Mouse (Mus musculus) brain, embryonic 18.5 days (tissue): ENCODE results near the gene Baiap2.

ENCODE experiments used
- DNase-seq: peaks from one replicate; pipeline ENCODE4 v3.0.0-alpha.2; 2012; ENCODE audit warnings: low read depth, low spot score

The Baiap2 gene

GRCm38 (mm10) chr11:119942727-119943427 is at the start of gene Baiap2:
Gene Baiap2 (plus strand): TSS chr11:119942763.
- DNase-seq = peak; percentile 98

- peak; percentile 32 for DNase-seq
Measured at GRCm38 (mm10) chr11:119893667-119894236, 48.8 kb upstream of the Baiap2 start.

DNA sequence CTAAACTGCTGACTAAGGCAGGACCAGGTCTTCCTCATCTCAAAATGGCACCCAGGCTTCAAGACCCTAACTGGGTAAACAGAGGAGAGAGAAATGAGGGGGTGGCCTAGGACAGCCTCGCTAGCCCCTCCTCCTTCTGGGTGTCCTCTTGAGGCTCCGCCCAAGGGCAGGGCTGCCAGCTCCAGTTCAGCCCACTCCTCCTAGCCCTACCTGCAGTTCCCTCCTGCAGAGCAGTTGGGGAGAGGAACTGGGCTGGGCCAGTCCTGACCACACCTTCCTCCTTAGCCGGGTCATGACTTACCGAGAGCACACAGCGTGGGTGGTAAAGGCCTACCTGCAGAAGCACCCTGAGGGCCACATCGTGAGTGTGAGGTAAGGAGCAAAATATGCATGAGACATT is 47.9 kb upstream of the Baiap2 start:
- no peak for DNase-seq

GRCm38 (mm10) chr11:119897041-119897440 is 45.5 kb upstream of the Baiap2 start:
- DNase-seq = no peak

DNA sequence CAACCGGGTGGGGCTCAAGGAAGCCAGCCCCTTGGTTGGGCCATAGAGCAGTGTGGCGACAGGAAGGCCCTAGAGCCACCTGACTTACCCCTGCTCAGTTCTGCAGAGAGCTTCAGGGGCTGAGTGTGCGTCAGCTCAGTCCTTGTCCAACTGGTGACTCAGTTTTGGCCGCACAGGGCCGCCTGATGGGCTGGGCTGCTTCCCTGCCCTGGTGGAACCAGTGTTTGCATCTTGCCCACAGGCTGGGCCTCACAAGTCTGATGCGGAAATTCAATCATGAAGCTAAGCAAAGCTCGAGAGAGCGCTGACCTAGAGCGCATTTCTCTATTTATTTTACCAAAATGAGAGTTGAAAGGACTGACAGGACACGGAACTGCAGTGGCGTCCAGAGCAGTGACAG is 43.6 kb upstream of the Baiap2 start:
- no peak for DNase-seq

GRCm38 (mm10) chr11:119901174-119901573 is 41.4 kb upstream of the Baiap2 start:
- no peak for DNase-seq

- DNase-seq = no peak
Measured at GRCm38 (mm10) chr11:119902891-119903290, 39.7 kb upstream of the Baiap2 start.

DNA sequence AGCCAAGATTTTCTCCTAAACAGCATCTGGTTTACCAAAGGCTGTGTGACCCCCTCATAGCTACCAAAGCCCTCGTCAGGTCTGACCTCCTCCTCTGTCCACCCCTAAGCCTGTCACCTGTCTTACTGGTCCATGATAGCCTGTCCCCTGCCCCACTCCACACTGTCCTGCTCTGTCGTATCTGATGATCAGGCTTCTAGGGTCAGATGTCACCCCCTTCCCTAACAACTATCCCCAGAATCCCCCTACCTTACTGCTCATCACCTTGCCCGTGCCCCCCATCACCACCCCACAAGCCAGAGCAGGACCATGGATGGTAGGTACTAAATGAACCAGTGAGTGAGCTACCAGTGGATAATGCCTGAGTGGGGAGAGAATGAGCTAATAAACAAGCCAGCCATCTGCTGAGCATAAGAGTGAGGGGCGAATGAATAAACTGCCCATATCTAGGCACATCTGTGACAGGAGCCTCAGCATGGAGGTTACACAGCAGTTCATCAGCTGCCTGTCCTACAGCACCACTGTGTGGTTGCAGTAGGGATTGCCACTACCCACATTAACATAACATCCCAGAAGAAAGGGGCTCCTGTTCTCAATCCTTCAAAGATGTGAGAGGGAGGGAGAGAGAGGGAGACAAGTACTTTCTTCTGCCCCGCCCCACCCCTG is 37.8 kb upstream of the Baiap2 start:
- DNase-seq = peak; percentile 54

DNA sequence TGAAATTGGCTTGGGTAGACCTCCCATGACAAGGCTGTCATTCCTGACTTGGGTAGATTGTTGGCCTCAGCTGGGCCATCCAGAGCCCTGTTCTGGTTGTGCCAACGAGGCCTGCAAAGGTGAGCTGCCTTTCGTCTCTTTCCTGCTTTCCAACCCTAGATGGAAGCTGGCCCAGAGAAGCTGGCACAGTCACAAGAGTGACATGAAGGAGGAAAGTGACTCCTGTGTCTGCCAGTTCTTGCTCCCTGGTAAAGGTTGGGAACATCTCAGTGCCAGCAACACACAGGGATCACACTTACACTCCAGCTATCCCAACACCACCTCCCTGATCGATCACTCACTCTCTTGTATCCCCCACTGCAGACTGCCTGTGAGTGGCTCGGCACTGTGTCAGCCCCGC is 36.8 kb upstream of the Baiap2 start:
- no peak for DNase-seq

DNA sequence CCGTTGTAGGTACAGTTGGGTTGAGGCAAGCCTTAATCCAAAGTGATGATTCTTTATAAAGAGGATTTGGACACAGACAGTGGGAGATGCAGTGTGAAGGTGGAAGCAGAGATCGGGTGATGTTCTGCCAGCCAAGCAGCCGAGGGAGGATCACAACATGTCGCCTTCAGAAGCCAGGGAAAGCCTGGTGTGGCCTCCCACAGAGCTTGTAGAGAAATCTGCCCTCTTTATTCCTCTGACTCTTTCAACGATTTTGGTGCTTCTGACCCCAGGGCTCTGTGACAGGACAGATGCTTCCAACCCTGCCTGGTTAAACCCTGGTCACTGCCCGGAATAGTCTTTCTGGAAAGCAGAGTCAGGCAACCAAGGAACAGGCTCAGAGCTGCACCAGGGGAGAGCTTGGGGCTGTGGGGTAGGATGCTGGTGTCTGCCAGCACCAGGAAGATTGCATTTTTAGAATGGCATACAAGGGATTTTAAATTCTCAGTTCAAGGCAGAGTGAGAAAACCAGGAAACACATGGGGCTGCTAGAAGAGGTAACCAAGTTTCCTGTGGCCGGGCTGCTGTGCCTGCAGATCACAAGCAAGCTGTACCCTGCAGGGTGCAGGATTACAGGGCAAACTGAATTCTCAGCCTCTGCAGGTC is 35.4 kb upstream of the Baiap2 start:
- DNase-seq = no peak

DNA sequence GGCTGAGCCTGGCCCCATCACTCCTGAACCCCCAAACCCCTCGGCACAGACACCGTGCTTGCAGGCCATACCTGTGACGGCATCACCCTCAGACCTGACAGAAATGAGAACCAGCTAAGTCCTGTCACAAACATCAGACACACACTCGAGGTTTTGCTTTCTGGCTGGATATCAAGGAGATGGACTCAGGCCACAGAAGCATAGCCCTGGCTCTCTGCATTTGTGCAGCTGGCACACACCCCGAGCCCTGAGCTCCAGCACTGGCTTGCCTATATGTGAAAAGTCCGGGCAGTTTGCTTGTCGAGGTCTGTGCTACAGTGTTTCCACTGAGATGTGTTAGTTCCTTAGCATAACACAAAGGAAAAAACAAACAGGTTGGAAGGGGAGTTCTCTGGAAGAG is 34.9 kb upstream of the Baiap2 start:
- DNase-seq = no peak

- DNase-seq = no peak
Measured at GRCm38 (mm10) chr11:119909436-119909835, 33.1 kb upstream of the Baiap2 start.

GRCm38 (mm10) chr11:119912845-119913244 is 29.7 kb upstream of the Baiap2 start:
- DNase-seq = no peak

DNA sequence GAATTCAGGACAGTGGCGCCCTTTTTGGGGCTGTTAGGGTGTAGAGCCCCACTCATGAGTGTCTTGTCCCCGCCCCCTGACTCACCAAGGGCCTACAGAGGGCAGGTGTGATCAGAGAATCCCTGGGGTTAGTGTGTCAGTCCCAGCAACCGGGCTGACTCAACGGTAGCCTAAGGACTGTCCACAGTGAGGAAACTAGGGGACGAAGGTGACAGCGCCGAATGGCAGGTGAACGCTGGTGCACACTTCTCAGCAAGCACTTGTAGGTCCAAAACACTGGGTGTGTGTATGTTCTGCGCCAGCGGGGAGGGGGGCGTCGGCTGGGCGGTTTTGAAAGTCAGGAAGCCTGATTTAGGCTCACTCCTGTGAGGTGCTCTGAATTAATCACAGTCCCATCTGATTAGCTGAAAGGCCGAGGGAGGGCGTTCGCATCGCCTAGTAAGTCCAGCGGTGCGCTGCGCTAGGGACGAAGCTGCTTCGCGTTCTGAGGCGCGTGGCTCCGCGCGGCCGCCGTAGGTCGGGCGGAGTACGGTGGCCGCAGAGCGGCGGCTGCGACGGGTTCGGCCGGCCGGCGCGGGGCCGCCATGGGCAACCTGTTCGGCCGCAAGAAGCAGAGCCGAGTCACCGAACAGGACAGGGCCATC is 29.1 kb upstream of the Baiap2 start, which contains the start of gene Chmp6:
Gene Chmp6, plus strand, starts transcription at position 151 of the 644 bp plus-strand sequence.
- peak; percentile 54 for DNase-seq

DNA sequence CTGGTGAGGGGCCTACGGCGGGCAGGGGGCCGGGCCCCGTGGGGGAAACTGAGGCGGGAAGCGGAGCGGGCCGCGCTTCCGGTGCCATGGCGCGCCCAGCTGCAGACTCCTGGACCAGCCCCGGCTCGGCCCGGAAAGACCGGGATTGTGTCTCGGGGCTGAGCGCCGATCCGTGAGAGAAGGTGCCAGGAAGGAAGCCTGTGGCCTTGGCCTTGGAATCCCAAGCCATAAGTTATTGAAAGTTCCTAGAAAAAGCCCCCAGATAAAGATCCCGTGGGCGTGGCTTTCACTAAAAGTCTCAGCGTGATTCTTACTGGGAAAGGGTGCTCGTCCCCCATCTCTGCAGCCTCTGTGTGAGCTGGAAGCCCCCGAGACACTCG is 28.6 kb upstream of the Baiap2 start:
- DNase-seq = no peak

DNA sequence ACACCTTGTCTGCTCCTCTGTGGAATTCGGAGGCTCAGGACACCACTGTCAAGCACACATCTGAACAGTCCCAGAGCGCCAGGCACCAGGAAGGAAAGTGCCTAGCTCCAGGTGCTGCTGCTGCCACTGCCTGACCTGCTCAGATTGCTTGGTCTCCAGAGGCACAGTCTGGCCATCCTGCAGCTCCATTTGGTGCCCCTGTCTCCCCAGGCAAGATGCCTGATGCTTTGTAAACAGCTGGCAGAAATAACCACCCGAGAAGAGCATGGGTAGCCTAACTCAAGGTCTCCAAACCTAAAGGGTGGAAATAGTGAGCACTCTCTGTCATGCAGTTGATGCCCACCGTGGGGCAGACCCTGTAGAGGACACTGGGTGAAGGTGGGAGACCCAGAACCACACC is 28.2 kb upstream of the Baiap2 start:
- no peak for DNase-seq

DNA sequence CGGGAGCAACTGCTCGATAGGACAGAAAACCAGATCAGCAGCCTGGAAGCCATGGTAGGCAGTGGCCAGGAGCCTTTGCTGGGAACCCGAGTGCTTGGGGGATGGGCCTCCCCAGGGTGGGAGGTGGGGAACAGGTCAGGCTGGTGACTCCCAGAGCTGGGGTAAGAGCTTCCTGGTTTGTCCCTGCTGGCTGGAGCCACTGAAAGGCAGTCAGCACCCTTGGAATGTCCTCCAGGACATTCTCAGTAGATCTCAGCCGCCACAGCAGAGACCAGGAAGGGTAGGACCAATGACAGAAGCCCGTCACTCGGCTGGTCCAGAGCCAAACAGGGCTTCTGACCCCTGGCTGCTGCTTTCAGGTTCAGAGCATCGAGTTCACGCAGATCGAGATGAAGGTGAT is 26.9 kb upstream of the Baiap2 start:
- DNase-seq = no peak

DNA sequence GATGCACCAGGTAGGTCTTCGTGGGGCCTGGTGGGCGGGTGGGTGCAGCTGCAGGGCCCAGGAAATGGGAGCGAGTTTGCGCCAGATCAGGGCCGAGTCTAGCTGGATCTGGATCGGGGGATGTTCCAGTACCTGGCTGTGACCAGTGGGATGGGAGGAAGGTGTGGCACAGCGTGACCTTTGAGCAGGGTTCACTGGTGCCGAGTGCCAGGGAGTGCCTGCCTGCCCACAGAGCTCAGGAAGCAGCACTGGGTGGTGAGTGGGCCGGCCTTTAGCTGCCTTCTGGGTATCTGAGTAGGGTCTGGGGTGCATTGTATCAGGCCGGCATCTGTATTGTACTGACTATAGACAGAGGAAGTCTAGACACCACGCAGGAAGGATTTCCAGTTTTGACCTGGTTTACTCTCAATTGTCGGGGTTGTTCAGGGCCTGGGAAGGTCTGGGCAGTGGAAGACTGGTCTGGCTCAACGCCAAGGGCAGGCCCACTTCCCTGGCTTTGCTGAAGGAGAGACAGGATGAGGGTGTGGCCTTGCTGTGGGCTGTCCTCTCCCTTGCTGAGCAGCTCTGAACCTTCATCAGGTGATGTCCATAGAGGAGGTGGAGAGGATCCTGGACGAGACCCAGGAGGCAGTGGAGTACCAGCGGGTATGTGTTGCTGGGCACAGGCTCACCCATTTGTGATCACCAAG is 26.3 kb upstream of the Baiap2 start:
- DNase-seq = no peak

- no peak for DNase-seq
Measured at GRCm38 (mm10) chr11:119916834-119917469, 25.6 kb upstream of the Baiap2 start.

DNA sequence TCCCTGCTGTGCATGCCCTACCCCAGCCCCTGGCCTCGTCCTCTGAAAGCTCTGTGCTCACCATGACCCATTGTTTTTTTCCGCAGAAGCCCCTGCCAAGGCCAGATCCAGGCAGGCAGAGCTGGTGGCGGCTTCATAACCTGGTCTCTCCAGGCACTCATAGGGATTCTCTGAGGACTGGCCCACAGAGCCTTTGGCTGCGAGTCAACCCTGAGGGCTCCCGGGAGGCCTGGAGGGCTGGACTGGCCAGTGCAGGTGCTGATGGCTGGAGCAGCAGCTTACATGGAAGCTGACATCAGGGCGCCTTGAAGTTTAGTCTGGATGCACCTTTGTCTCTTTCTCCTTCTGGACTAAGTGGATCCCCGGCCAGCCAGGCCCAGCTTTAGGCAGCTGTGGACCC is 24.0 kb upstream of the Baiap2 start:
- no peak for DNase-seq

DNA sequence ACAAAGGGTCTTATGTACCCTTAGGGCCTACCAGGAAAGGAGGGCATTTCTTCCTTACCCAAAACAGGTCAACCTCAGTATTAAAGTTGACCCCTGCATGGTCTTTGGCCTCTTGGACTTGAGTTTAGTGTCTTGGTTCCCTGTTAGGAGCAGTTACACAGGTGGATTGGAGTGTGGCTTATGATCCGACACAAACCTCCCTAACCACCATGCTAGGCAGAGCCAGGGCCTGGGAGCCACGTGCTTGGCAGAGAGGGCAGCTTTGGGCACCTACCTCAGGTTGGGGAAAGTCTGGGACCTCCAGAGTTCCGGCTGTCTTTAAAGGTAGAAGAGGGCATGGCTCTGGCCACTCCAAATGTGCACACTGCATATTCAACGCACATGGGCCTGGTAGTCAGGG is 23.1 kb upstream of the Baiap2 start:
- no peak for DNase-seq
